Mouse (Mus musculus): ENCODE data around the gene Msh2. TPM values are rescaled to one million over a fixed set of nuclear protein-coding genes. Genes with fewer than 3 reads are reported as not detected.

Gene Msh2
- polyA plus RNA-seq, 1 experiment from 2014 or later, result 95.5 TPM

Other genes with a start within 250 kb of the Msh2 start
- gene Stpg4, start 244.6 kb upstream of the Msh2 start, polyA plus RNA-seq (2015; fragmentation: Nextera tagmentation; extraction: Ambion mirVana), result 0.60 TPM in 1 of 2 replicates, not detected in the other
- 1,041 and 1,124 TPM in 2 replicates for gene Calm2, start 225.4 kb upstream of the Msh2 start, polyA plus RNA-seq (2015; fragmentation: Nextera tagmentation; extraction: Ambion mirVana)
- gene Epcam, start 36.4 kb upstream of the Msh2 start, polyA plus RNA-seq (2015; fragmentation: Nextera tagmentation; extraction: Ambion mirVana), result 313 and 317 TPM in 2 replicates
- gene Kcnk12, start 125.7 kb downstream of the Msh2 start, polyA plus RNA-seq (2015; fragmentation: Nextera tagmentation; extraction: Ambion mirVana), result not detected in 2 replicates
- gene Rpl36-ps4, start 248.6 kb downstream of the Msh2 start, polyA plus RNA-seq (2015; fragmentation: Nextera tagmentation; extraction: Ambion mirVana), result not detected in 2 replicates

All from kidney, embryonic 16.5 days (tissue).